Mouse (Mus musculus) thymus, adult 2 months (tissue): ENCODE data around the gene Krt14. TPM values are rescaled to one million over a fixed set of nuclear protein-coding genes. Genes with fewer than 3 reads are reported as not detected.
"Not testable (repeated sequence)": the region's sequence is repeated elsewhere in the genome, so short reads cannot be mapped to it uniquely, and the experiment has no call there.

Experiments
- DNase-seq: peaks from one replicate; pipeline ENCODE4 v3.0.0; 2021
- H3K27ac ChIP-seq: fragments of 200-500 bp; 2 replicates; pipeline ENCODE4 v1.5.1; 2012; ENCODE audit warnings: low read length, control low read depth; ENCODE audit not compliant: control insufficient read depth, insufficient read depth
- H3K27me3 ChIP-seq: fragments of 200-500 bp; 2 replicates; pipeline ENCODE4 v1.6.1; 2012; ENCODE audit warnings: mild to moderate bottlenecking, low read length, moderate library complexity, mixed read lengths; ENCODE audit not compliant: control insufficient read depth, insufficient read depth
- H3K36me3 ChIP-seq: fragments of 200-500 bp; 2 replicates; pipeline ENCODE4 v1.6.1; 2012; ENCODE audit warnings: mild to moderate bottlenecking, low read length, moderate library complexity; ENCODE audit not compliant: control insufficient read depth, insufficient read depth
- H3K4me1 ChIP-seq: fragments of 200-500 bp; replicated peaks from 2 replicates; pipeline ENCODE4 v1.6.1; 2012; ENCODE audit warnings: low read length; ENCODE audit not compliant: control insufficient read depth, insufficient read depth
- H3K4me3 ChIP-seq: fragments of 200-500 bp; 2 replicates; pipeline ENCODE4 v1.5.1; 2012; ENCODE audit warnings: mild to moderate bottlenecking, low read length, control low read depth, moderate library complexity; ENCODE audit not compliant: control insufficient read depth, insufficient read depth
- CTCF ChIP-seq: fragments of 200-500 bp; IDR thresholded peaks from 2 replicates; pipeline ENCODE4 v1.5.1; 2012; ENCODE audit warnings: mild to moderate bottlenecking, control low read depth, low read length, moderate library complexity, borderline replicate concordance; ENCODE audit not compliant: control insufficient read depth, poor library complexity, insufficient read depth; ENCODE audit errors: extremely low read depth
- POLR2A ChIP-seq: fragments of 200-500 bp; IDR thresholded peaks from 2 replicates; pipeline ENCODE4 v1.6.1; 2012; ENCODE audit warnings: mild to moderate bottlenecking, low read length, control low read depth, moderate library complexity; ENCODE audit not compliant: control insufficient read depth, poor library complexity, insufficient read depth; ENCODE audit errors: extremely low read depth
- WGBS: fragments of 180-500 bp; shearing (Covaris S2); methylation state at CpG from one replicate; pipeline ENCODE4 v1.1.7; 2018; 5-methylcytosine and 5-hydroxymethylcytosine counted together
- polyA plus RNA-seq: library from polyadenylated mRNA; depleted of rRNA; stranded (reverse); fragments of >200 nt; gene quantifications from 2 replicates; pipeline ENCODE4 v1.2.3, GENCODE M21; 2012; rRNA removed

The Krt14 gene
- 59.7 and 80.7 TPM in 2 replicates for polyA plus RNA-seq

- Histone ChIP-seq H3K27me3 (no peaks in the 10 kb centered on the region), H3K4me3 (no peak within 1 kb of the TSS), H3K36me3 (no peaks in the 10 kb centered on the region), H3K27ac (no peak within 1 kb of the TSS), H3K4me1 (no peaks in the 10 kb centered on the region)
- TF ChIP-seq CTCF (no peak), POLR2A (no peak)
- DNase-seq, result no peak
- 88% methylated on average over 8 of the region's 8 CpGs for WGBS
Observed at GRCm38 (mm10) chr11:100207498-100207897, at the start of gene Krt14. Krt14 (minus strand) TSS chr11:100207548.

- TF ChIP-seq CTCF (no peak), POLR2A (no peak)
- 92% methylated on average over 6 of the region's 6 CpGs for whole genome bisulfite sequencing
- Histone ChIP-seq H3K4me1 (no peaks in the 10 kb centered on the region), H3K36me3 (no peaks in the 10 kb centered on the region), H3K4me3 (no peak overlapping the region), H3K27ac (no peak overlapping the region), H3K27me3 (no peaks in the 10 kb centered on the region)
- DNase-seq, result no peak
Observed at GRCm38 (mm10) chr11:100255514-100255913, 48.2 kb upstream of the Krt14 start.

GRCm38 (mm10) chr11:100254360-100255090 is 47.2 kb upstream of the Krt14 start:
- no peak for TF ChIP-seq CTCF
- no peak for TF ChIP-seq POLR2A
- H3K4me1 ChIP-seq, result no peaks in the 10 kb centered on the region
- WGBS, result 76% methylated on average over 5 of the region's 5 CpGs
- no peak overlapping the region for H3K4me3 ChIP-seq
- no peaks in the 10 kb centered on the region for H3K27me3 ChIP-seq
- no peaks in the 10 kb centered on the region for H3K36me3 ChIP-seq
- H3K27ac ChIP-seq, result no peak overlapping the region
- no peak for DNase-seq

- TF ChIP-seq CTCF (no peak), POLR2A (no peak)
- no peak within 1 kb of the TSS for H3K27ac ChIP-seq
- no peaks in the 10 kb centered on the region for H3K36me3 ChIP-seq
- WGBS, result 89% methylated on average over 7 of the region's 7 CpGs
- no peaks in the 10 kb centered on the region for H3K4me1 ChIP-seq
- no peak for DNase-seq
- H3K4me3 ChIP-seq, result no peak within 1 kb of the TSS
- no peaks in the 10 kb centered on the region for H3K27me3 ChIP-seq
Observed at GRCm38 (mm10) chr11:100248852-100249465, 41.6 kb upstream of the Krt14 start, which contains the start of gene Krt16. Krt16 (minus strand) TSS chr11:100248902.

- 77% methylated on average over 7 of the region's 7 CpGs for WGBS
- not testable (repeated sequence) for H3K4me3 ChIP-seq, H3K27me3 ChIP-seq, H3K27ac ChIP-seq, DNase-seq, H3K36me3 ChIP-seq, H3K4me1 ChIP-seq
Observed at GRCm38 (mm10) chr11:100246471-100246870, 39.1 kb upstream of the Krt14 start.

- DNase-seq, H3K27me3 ChIP-seq, H3K4me1 ChIP-seq, H3K4me3 ChIP-seq, H3K36me3 ChIP-seq, H3K27ac ChIP-seq: not testable (repeated sequence)
- whole genome bisulfite sequencing, result 94% methylated on average over 4 of the region's 4 CpGs
Observed at GRCm38 (mm10) chr11:100240272-100240671, 32.9 kb upstream of the Krt14 start.

GRCm38 (mm10) chr11:100221741-100222140 is 14.4 kb upstream of the Krt14 start:
- no peak for TF ChIP-seq POLR2A
- TF ChIP-seq CTCF, result no peak
- WGBS, result 73% methylated on average over 8 of the region's 8 CpGs
- DNase-seq, result no peak
- H3K4me1 ChIP-seq, result no peaks in the 10 kb centered on the region
- no peak overlapping the region for H3K27ac ChIP-seq
- no peaks in the 10 kb centered on the region for H3K36me3 ChIP-seq
- H3K27me3 ChIP-seq, result no peaks in the 10 kb centered on the region
- no peak overlapping the region for H3K4me3 ChIP-seq
